Mouse (Mus musculus): ENCODE measurements around the gene Hus1b. TPM values are rescaled to one million over a fixed set of nuclear protein-coding genes. Genes with fewer than 3 reads are reported as not detected.

Gene Hus1b
- polyA plus RNA-seq, 1 experiment from 2014 or later: not detected

GRCm38 (mm10) chr13:30932972-30933371, 14.6 kb downstream of the Hus1b start:
- Histone ChIP-seq H3K27me3 (replicated peaks; ENCODE audit: control insufficient read depth, insufficient read depth, low read length) (no peaks in the 10 kb centered on the region), H3K4me3 (ENCODE audit: low read depth, low read length) (no peak overlapping the region), H3K4me1 (replicated peaks; ENCODE audit: control insufficient read depth, insufficient read depth, low read length) (no peaks in the 10 kb centered on the region), H3K27ac (ENCODE audit: low read depth, low read length) (no peak overlapping the region), H3K9me3 (ENCODE audit: control insufficient read depth) (no peaks in the 10 kb centered on the region), H3K9ac (ENCODE audit: low read depth, low read length) (no peak overlapping the region), H3K4me2 (replicated peaks; ENCODE audit: low read depth) (no peak overlapping the region; the same call in 1 of the 2 replicates), H3K36me3 (ENCODE audit: control insufficient read depth, insufficient read depth) (0 out of 2 replicates have a peak, but pooled peaks cover 8% of the 10 kb centered on the region)
- no peak for ATAC-seq
- WGBS: 63% methylated on average over 6 of the region's 6 CpGs
- no peak for TF ChIP-seq CTCF (IDR thresholded peaks at IDR 0.05; ENCODE audit: low read depth)

- Histone ChIP-seq H3K4me3 (ENCODE audit: low read depth, low read length) (no peak overlapping the region), H3K36me3 (ENCODE audit: control insufficient read depth, insufficient read depth) (0 out of 2 replicates have a peak, but pooled peaks cover 4% of the 10 kb centered on the region), H3K27me3 (replicated peaks; ENCODE audit: control insufficient read depth, insufficient read depth, low read length) (no peaks in the 10 kb centered on the region), H3K9ac (ENCODE audit: low read depth, low read length) (no peak overlapping the region), H3K4me1 (replicated peaks; ENCODE audit: control insufficient read depth, insufficient read depth, low read length) (no peaks in the 10 kb centered on the region), H3K27ac (ENCODE audit: low read depth, low read length) (no peak overlapping the region), H3K9me3 (ENCODE audit: control insufficient read depth) (no peaks in the 10 kb centered on the region), H3K4me2 (replicated peaks; ENCODE audit: low read depth) (no peak overlapping the region)
- 59% methylated on average over 4 of the region's 4 CpGs for WGBS
- no peak for ATAC-seq
- no peak for TF ChIP-seq CTCF (IDR thresholded peaks at IDR 0.05; ENCODE audit: low read depth)
Observed at GRCm38 (mm10) chr13:30931613-30932012, 15.9 kb downstream of the Hus1b start.

- no peak for ATAC-seq
- Histone ChIP-seq H3K4me1 (replicated peaks; ENCODE audit: control insufficient read depth, insufficient read depth, low read length) (no peaks in the 10 kb centered on the region), H3K9me3 (ENCODE audit: control insufficient read depth) (no peaks in the 10 kb centered on the region), H3K4me3 (ENCODE audit: low read depth, low read length) (no peak overlapping the region), H3K36me3 (ENCODE audit: control insufficient read depth, insufficient read depth) (peaks cover 10% of the 10 kb centered on the region), H3K27ac (ENCODE audit: low read depth, low read length) (no peak overlapping the region), H3K9ac (ENCODE audit: low read depth, low read length) (no peak overlapping the region), H3K4me2 (replicated peaks; ENCODE audit: low read depth) (no peak overlapping the region), H3K27me3 (replicated peaks; ENCODE audit: control insufficient read depth, insufficient read depth, low read length) (no peaks in the 10 kb centered on the region)
- 84% methylated on average over 2 of the region's 2 CpGs for WGBS
- no peak for TF ChIP-seq CTCF (IDR thresholded peaks at IDR 0.05; ENCODE audit: low read depth)
Observed at GRCm38 (mm10) chr13:30929119-30929518, 18.4 kb downstream of the Hus1b start.

GRCm38 (mm10) chr13:30924269-30924668, 23.3 kb downstream of the Hus1b start:
- H3K27me3 ChIP-seq (replicated peaks; ENCODE audit: control insufficient read depth, insufficient read depth, low read length): no peaks in the 10 kb centered on the region
- no peaks in the 10 kb centered on the region for H3K4me1 ChIP-seq (replicated peaks; ENCODE audit: control insufficient read depth, insufficient read depth, low read length)
- peaks cover 7% of the 10 kb centered on the region for H3K36me3 ChIP-seq (ENCODE audit: control insufficient read depth, insufficient read depth)
- no peak for ATAC-seq
- no peak overlapping the region for H3K9ac ChIP-seq (ENCODE audit: low read depth, low read length)
- H3K4me3 ChIP-seq (ENCODE audit: low read depth, low read length): no peak overlapping the region
- H3K4me2 ChIP-seq (replicated peaks; ENCODE audit: low read depth): no peak overlapping the region
- 79% methylated on average over 6 of the region's 6 CpGs for WGBS
- no peak for TF ChIP-seq CTCF (IDR thresholded peaks at IDR 0.05; ENCODE audit: low read depth)
- no peaks in the 10 kb centered on the region for H3K9me3 ChIP-seq (ENCODE audit: control insufficient read depth)
- H3K27ac ChIP-seq (ENCODE audit: low read depth, low read length): no peak overlapping the region

- H3K9ac ChIP-seq (ENCODE audit: low read depth, low read length): no peak overlapping the region
- H3K36me3 ChIP-seq (ENCODE audit: control insufficient read depth, insufficient read depth): peaks cover 7% of the 10 kb centered on the region
- no peaks in the 10 kb centered on the region for H3K27me3 ChIP-seq (replicated peaks; ENCODE audit: control insufficient read depth, insufficient read depth, low read length)
- H3K9me3 ChIP-seq (ENCODE audit: control insufficient read depth): no peaks in the 10 kb centered on the region
- H3K4me3 ChIP-seq (ENCODE audit: low read depth, low read length): no peak overlapping the region
- ATAC-seq: no peak
- no peak for TF ChIP-seq CTCF (IDR thresholded peaks at IDR 0.05; ENCODE audit: low read depth)
- WGBS: 87% methylated on average over 4 of the region's 4 CpGs
- H3K4me1 ChIP-seq (replicated peaks; ENCODE audit: control insufficient read depth, insufficient read depth, low read length): no peaks in the 10 kb centered on the region
- no peak overlapping the region for H3K27ac ChIP-seq (ENCODE audit: low read depth, low read length)
- H3K4me2 ChIP-seq (replicated peaks; ENCODE audit: low read depth): no peak overlapping the region
Observed at GRCm38 (mm10) chr13:30921914-30922313, 25.6 kb downstream of the Hus1b start.

- no peak overlapping the region for H3K9ac ChIP-seq (ENCODE audit: low read depth, low read length)
- no peak for ATAC-seq
- no peak for TF ChIP-seq CTCF (IDR thresholded peaks at IDR 0.05; ENCODE audit: low read depth)
Observed at GRCm38 (mm10) chr13:30913757-30914156, 33.8 kb downstream of the Hus1b start.

GRCm38 (mm10) chr13:30913028-30913427, 34.5 kb downstream of the Hus1b start:
- no peak overlapping the region for H3K4me3 ChIP-seq (ENCODE audit: low read depth, low read length)
- WGBS: 41% methylated on average over 4 of the region's 4 CpGs
- no peak for ATAC-seq
- TF ChIP-seq CTCF (IDR thresholded peaks at IDR 0.05; ENCODE audit: low read depth): no peak
- no peaks in the 10 kb centered on the region for H3K27me3 ChIP-seq (replicated peaks; ENCODE audit: control insufficient read depth, insufficient read depth, low read length)
- H3K9ac ChIP-seq (ENCODE audit: low read depth, low read length): no peak overlapping the region
- no peak overlapping the region for H3K27ac ChIP-seq (ENCODE audit: low read depth, low read length)
- no peaks in the 10 kb centered on the region for H3K36me3 ChIP-seq (ENCODE audit: control insufficient read depth, insufficient read depth)
- no peaks in the 10 kb centered on the region for H3K4me1 ChIP-seq (replicated peaks; ENCODE audit: control insufficient read depth, insufficient read depth, low read length)
- H3K9me3 ChIP-seq (ENCODE audit: control insufficient read depth): no peaks in the 10 kb centered on the region
- H3K4me2 ChIP-seq (replicated peaks; ENCODE audit: low read depth): no peak overlapping the region

More at GRCm38 (mm10) chr13:30913757-30914156, 33.8 kb downstream of the Hus1b start:
- Histone ChIP-seq H3K27ac (ENCODE audit: low read depth, low read length) (no peak overlapping the region), H3K27me3 (replicated peaks; ENCODE audit: control insufficient read depth, insufficient read depth, low read length) (no peaks in the 10 kb centered on the region), H3K4me3 (ENCODE audit: low read depth, low read length) (no peak overlapping the region), H3K4me2 (replicated peaks; ENCODE audit: low read depth) (no peak overlapping the region), H3K4me1 (replicated peaks; ENCODE audit: control insufficient read depth, insufficient read depth, low read length) (no peaks in the 10 kb centered on the region), H3K36me3 (ENCODE audit: control insufficient read depth, insufficient read depth) (no peaks in the 10 kb centered on the region), H3K9me3 (ENCODE audit: control insufficient read depth) (no peaks in the 10 kb centered on the region)

All from intestine, postnatal 0 days (tissue).